Mouse (Mus musculus) myocyte (in vitro differentiated cells): ENCODE results near the gene Wnt7b. TPM values are rescaled to one million over a fixed set of nuclear protein-coding genes. Genes with fewer than 3 reads are reported as not detected.

Experiments
- H3K27me3 ChIP-seq: one replicate; pipeline ENCODE4 v1.6.1; 2011; ENCODE audit not compliant: control insufficient read depth, insufficient read depth, insufficient read length
- H3K36me3 ChIP-seq: one replicate; pipeline ENCODE4 v1.6.1; 2011; ENCODE audit not compliant: control insufficient read depth, insufficient read depth
- H3K4me2 ChIP-seq: one replicate; pipeline ENCODE4 v1.6.1; 2011; ENCODE audit warnings: low read depth, control low read depth
- H3K4me3 ChIP-seq: one replicate; pipeline ENCODE4 v1.5.1; 2011; ENCODE audit warnings: mild to moderate bottlenecking, control low read depth, moderate library complexity
- H3K79me2 ChIP-seq: one replicate; pipeline ENCODE4 v1.6.1; 2011; ENCODE audit not compliant: control insufficient read depth, insufficient read depth
- H3ac ChIP-seq: one replicate; pipeline ENCODE4 v1.6.1; 2011; ENCODE audit not compliant: control insufficient read depth, insufficient read length
- CEBPB ChIP-seq: IDR thresholded peaks from 2 replicates; pipeline ENCODE4 v1.6.1; 2011; ENCODE audit warnings: mild to moderate bottlenecking, moderate library complexity; ENCODE audit not compliant: poor library complexity, insufficient read depth, severe bottlenecking
- E2F4 ChIP-seq: IDR thresholded peaks from one replicate; pipeline ENCODE4 v1.6.1; 2011; ENCODE audit warnings: mild to moderate bottlenecking, control low read depth, moderate library complexity; ENCODE audit not compliant: insufficient read depth
- MAX ChIP-seq: IDR thresholded peaks from one replicate; pipeline ENCODE4 v1.6.1; 2011; ENCODE audit warnings: low read depth, mild to moderate bottlenecking, control low read depth
- MYOD1 ChIP-seq, 3 experiments: IDR thresholded peaks; one replicate each; pipeline ENCODE4 v1.6.1; 2011; ENCODE audit warnings: control low read depth in 2 of 3, low read depth in 2 of 3, mild to moderate bottlenecking in 2 of 3, moderate library complexity in 1 of 3; ENCODE audit not compliant: insufficient read length in 2 of 3, control insufficient read depth in 1 of 3
- MYOG ChIP-seq, 3 experiments: IDR thresholded peaks; one replicate each; pipeline ENCODE4 v1.6.1; 2011; ENCODE audit warnings: control low read depth in 2 of 3, low read depth in 2 of 3, mild to moderate bottlenecking in 2 of 3; ENCODE audit not compliant: insufficient read length in 2 of 3, control insufficient read depth in 1 of 3, insufficient read depth in 1 of 3
- POLR2A ChIP-seq: IDR thresholded peaks from one replicate; pipeline ENCODE4 v1.6.1; 2011; ENCODE audit warnings: low read depth, mild to moderate bottlenecking, control low read depth, moderate library complexity; ENCODE audit not compliant: insufficient read length
- POLR2AphosphoS2 ChIP-seq: IDR thresholded peaks from one replicate; pipeline ENCODE4 v1.6.1; 2011; ENCODE audit warnings: low read depth, control low read depth; ENCODE audit not compliant: insufficient read length
- REST ChIP-seq: IDR thresholded peaks from one replicate; pipeline ENCODE4 v1.6.1; 2011; ENCODE audit warnings: mild to moderate bottlenecking, control low read depth, moderate library complexity; ENCODE audit not compliant: insufficient read depth, insufficient read length
- SRF ChIP-seq: IDR thresholded peaks from one replicate; pipeline ENCODE4 v1.6.1; 2011; ENCODE audit warnings: low read depth; ENCODE audit not compliant: control insufficient read depth, insufficient read length
- TCF12 ChIP-seq: IDR thresholded peaks from one replicate; pipeline ENCODE4 v1.6.1; 2011; ENCODE audit warnings: mild to moderate bottlenecking, control low read depth; ENCODE audit not compliant: poor library complexity, insufficient read depth, severe bottlenecking
- TCF3 ChIP-seq: IDR thresholded peaks from one replicate; pipeline ENCODE4 v1.6.1; 2011; ENCODE audit warnings: low read depth, control low read depth; ENCODE audit not compliant: insufficient read length
- USF1 ChIP-seq: IDR thresholded peaks from one replicate; pipeline ENCODE4 v1.6.1; 2011; ENCODE audit warnings: low read depth, mild to moderate bottlenecking, control low read depth, moderate library complexity
- polyA plus RNA-seq: library from polyadenylated mRNA; unstranded; fragments of >200 nt; fragmentation: generic; extraction: Trizol; gene quantifications from one replicate; pipeline ENCODE4 v1.2.1, GENCODE M21; 2012; ENCODE audit warnings: missing spikeins

Wnt7b gene
- polyA plus RNA-seq, 1 experiment: 7.9 TPM

DNA sequence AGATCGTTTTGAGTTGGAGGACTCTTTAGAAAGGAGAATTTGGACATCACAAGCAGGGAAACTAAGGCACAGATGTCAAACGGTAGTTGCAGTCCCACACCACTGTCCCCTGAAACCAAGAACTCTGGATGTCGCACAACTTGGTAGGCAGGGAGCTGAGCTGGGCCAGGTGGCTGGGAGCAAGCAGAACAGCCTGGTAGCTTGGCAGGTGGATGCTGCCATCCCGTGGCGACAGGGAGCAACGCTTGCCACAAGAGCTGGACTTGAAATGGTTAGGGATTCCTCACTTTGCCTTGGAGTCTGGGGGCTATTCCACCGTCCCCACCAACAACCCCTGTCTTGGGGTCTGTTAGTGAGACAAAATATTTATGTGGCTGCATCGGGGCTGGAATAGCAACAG is 751 bp upstream of the Wnt7b start:
- TF ChIP-seq MYOD1 (IDR thresholded peaks at IDR 0.05; ENCODE audit: control insufficient read depth in 1 of 3, insufficient read length in 2 of 3, low read depth in 2 of 3) (peak in 2 of 3 experiments; percentile 50 to 77), SRF (no peak), MYOG (IDR thresholded peaks at IDR 0.05; ENCODE audit: control insufficient read depth in 1 of 3, insufficient read depth in 1 of 3, insufficient read length in 2 of 3, low read depth in 2 of 3) (peak in 2 of 3 experiments; percentile 39 to 58)
- Histone ChIP-seq H3ac (no peak overlapping the region), H3K4me3 (no peak overlapping the region), H3K27me3 (peaks cover 56% of the 10 kb centered on the region), H3K4me2 (peak overlapping the region; percentile 37), H3K36me3 (no peaks in the 10 kb centered on the region), H3K79me2 (no peaks in the 10 kb centered on the region)

DNA sequence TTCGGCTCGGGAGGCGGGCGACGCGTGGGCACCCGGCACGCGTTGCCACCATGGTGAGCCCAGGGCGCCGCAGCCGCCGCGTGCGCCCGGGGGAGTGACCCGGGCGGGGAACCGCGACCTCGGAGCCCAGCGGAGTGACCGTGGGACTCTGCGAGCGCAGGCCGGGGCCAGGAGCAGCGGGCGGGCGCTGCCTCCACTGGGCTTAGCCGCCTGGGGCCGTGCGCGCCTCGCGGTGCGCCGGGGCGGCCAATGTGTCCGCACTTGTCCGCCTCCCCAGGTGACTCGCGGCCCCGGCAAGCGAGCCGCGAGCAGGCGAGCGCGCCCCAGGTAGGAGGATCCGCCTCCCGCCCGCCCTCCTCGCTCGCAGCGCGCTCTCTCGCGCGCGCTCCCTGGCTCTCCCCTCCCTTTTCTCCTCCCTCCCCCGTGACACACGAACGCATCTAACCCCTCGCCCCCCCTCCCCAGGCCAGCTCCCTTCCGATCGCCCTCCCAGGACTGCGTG is 659 bp downstream of the Wnt7b start:
- H3K4me2 ChIP-seq: peak overlapping the region; percentile 76
- TF ChIP-seq TCF3: no peak
- no peak for TF ChIP-seq TCF12
- TF ChIP-seq POLR2AphosphoS2: no peak
- no peak for TF ChIP-seq E2F4
- TF ChIP-seq REST: no peak
- TF ChIP-seq MYOG (IDR thresholded peaks at IDR 0.05; ENCODE audit: control insufficient read depth in 1 of 3, insufficient read depth in 1 of 3, insufficient read length in 2 of 3, low read depth in 2 of 3): no peak
- no peak for TF ChIP-seq POLR2A
- no peak for TF ChIP-seq USF1
- no peak for TF ChIP-seq MAX
- TF ChIP-seq CEBPB: no peak
- H3K36me3 ChIP-seq: no peaks in the 10 kb centered on the region
- no peaks in the 10 kb centered on the region for H3K79me2 ChIP-seq
- peak overlapping the region; percentile 5 for H3ac ChIP-seq
- peak overlapping the region; percentile 1 for H3K4me3 ChIP-seq
- peaks cover 64% of the 10 kb centered on the region for H3K27me3 ChIP-seq

DNA sequence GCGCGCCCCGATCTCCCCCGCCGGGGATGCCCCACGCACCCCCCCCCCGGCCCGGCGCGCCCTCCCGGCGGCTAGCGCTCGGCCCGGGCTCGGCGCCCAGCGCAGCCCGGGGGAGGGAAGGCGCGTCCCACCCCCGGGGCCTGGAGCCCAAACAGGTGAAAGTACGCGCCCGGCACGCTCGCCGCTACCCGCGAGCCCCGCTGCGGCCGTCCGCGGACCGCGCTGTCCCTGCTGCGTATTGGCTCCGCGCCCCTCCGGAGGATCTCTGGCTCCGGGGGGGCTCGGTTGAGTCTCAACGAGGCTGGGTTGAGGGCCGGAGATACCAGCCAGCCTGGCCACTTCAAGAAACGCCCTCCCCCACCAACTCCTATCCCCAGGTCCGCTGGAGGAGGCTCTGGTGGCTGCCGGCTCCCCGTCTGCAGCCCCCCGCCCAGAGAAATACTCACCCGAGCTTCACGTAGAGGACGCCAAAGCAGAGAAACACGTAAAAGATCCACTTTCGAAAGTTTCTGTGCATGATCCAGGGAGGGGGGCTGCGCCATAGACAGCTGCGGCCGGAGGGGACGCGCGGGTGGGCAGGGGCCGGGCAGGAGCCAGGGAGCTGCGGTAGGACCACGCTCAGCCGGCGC is 1.2 kb downstream of the Wnt7b start:
- Histone ChIP-seq H3K36me3 (no peaks in the 10 kb centered on the region), H3K4me2 (peak overlapping the region; percentile 76), H3K27me3 (peaks cover 63% of the 10 kb centered on the region), H3K4me3 (peak overlapping the region; percentile 1), H3ac (peak overlapping the region; percentile 5), H3K79me2 (no peaks in the 10 kb centered on the region)
- TF ChIP-seq MYOG (IDR thresholded peaks at IDR 0.05; ENCODE audit: control insufficient read depth in 1 of 3, insufficient read depth in 1 of 3, insufficient read length in 2 of 3, low read depth in 2 of 3) (peak in 1 of 3 experiments; percentile 6), MYOD1 (IDR thresholded peaks at IDR 0.05; ENCODE audit: control insufficient read depth in 1 of 3, insufficient read length in 2 of 3, low read depth in 2 of 3) (peak in 1 of 3 experiments; percentile 47), TCF12 (no peak)

DNA sequence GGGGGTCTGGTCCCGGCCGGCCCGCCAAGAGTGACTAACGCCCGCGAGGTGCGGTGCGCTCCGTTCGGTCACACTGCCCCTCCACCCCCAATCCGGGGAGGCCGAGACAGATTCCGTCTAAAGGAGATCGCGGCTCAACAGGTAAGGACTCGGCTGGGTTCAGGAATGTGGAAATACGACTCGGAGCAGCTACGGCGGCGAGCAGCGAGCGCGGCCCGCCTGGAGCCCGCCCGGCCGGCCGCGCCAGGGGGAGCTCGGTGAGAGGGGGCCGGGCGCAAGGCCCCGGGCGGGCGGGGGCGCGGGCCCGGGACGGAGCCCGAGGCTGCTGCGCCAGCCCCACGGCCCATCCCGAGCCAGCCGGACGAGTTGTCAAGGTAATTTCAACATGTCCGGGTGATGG is 1.8 kb downstream of the Wnt7b start:
- Histone ChIP-seq H3ac (no peak overlapping the region), H3K4me3 (no peak overlapping the region), H3K4me2 (peak overlapping the region; percentile 76), H3K36me3 (no peaks in the 10 kb centered on the region), H3K79me2 (no peaks in the 10 kb centered on the region), H3K27me3 (peaks cover 57% of the 10 kb centered on the region)
- TF ChIP-seq MYOG (IDR thresholded peaks at IDR 0.05; ENCODE audit: control insufficient read depth in 1 of 3, insufficient read depth in 1 of 3, insufficient read length in 2 of 3, low read depth in 2 of 3) (no peak), POLR2AphosphoS2 (no peak), POLR2A (no peak), USF1 (no peak), TCF3 (no peak), CEBPB (no peak), MAX (no peak), SRF (no peak)

DNA sequence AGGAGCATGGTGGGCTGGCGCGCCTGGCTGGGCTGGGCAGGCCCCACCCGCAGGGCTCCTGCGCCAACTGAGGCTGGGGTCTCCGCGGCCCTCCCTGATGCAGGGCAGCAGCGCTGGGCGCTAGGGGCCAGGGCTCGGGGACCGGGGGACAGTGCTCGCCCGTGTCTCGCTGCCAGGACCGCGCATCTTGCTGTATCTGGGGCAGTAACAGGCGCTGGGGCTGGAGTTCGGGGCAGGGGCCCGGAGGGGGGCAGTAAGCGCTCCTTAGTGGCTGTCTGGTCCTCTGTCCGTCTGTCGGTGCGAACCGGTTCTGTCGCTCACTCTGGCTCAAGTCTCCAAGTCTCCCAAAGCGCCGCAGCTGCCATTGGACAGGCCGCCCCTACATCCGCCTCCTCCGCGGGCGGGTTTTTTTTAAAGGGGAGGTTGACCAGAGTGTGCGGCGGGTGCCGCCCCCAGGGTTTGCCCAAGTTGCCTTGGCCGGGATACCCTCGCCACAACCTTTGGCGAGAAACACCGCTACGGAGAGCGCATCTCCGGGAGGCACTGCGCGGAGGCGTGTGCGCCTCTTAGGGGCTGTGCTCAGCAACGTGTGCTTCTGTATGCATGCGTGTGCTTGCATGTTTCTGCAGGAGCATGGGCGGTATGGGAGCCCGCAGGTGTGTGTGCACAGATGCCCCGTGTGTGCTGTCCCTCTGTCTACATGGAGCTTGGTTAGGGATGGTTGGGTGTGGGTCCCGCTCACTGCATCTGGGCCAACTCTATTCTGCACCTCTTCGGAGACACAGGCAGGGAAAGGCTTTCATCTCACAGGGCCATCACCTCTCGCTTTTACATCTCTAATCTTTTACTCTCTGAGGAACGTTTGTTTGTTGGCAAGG is 4.5 kb downstream of the Wnt7b start:
- no peaks in the 10 kb centered on the region for H3K36me3 ChIP-seq
- peak overlapping the region; percentile 77 for H3K4me2 ChIP-seq
- no peaks in the 10 kb centered on the region for H3K79me2 ChIP-seq
- TF ChIP-seq MYOG (IDR thresholded peaks at IDR 0.05; ENCODE audit: control insufficient read depth in 1 of 3, insufficient read depth in 1 of 3, insufficient read length in 2 of 3, low read depth in 2 of 3) (peak in 1 of 3 experiments; percentile 33), POLR2A (no peak), E2F4 (peak; percentile 31)
- H3K27me3 ChIP-seq: peaks cover 55% of the 10 kb centered on the region
- H3ac ChIP-seq: no peak overlapping the region
- H3K4me3 ChIP-seq: peak overlapping the region; percentile 18
